Mouse (Mus musculus) limb, embryonic 15.5 days (tissue): ENCODE measurements around the gene Ch25h. TPM values are rescaled to one million over a fixed set of nuclear protein-coding genes. Genes with fewer than 3 reads are reported as not detected.

Experiments
- ATAC-seq: fragments of 200-750 bp; cut with Nextera tagmentation; 2 replicates; pipeline ENCODE4 v1.8.0; 2017; ENCODE audit warnings: low read depth, moderate TSS enrichment; ENCODE audit not compliant: insufficient number of reproducible peaks, low FRiP score, low TSS enrichment
- H3K27ac ChIP-seq: fragments of 300-500 bp; sonication (generic); 2 replicates; pipeline ENCODE4 v1.5.1; 2015; ENCODE audit warnings: moderate library complexity, mild to moderate bottlenecking, inconsistent platforms
- H3K27me3 ChIP-seq: fragments of 300-500 bp; sonication (generic); 2 replicates; pipeline ENCODE4 v1.6.1; 2015; ENCODE audit warnings: inconsistent platforms
- H3K36me3 ChIP-seq: fragments of 300-500 bp; sonication (generic); 2 replicates; pipeline ENCODE4 v1.6.1; 2015; ENCODE audit warnings: inconsistent platforms
- H3K4me1 ChIP-seq: fragments of 300-500 bp; sonication (generic); 2 replicates; pipeline ENCODE4 v1.6.1; 2015; ENCODE audit warnings: inconsistent platforms
- H3K4me2 ChIP-seq: fragments of 300-500 bp; sonication (generic); 2 replicates; pipeline ENCODE4 v1.6.1; 2015; ENCODE audit warnings: mild to moderate bottlenecking, inconsistent platforms
- H3K4me3 ChIP-seq: fragments of 300-500 bp; sonication (generic); 2 replicates; pipeline ENCODE4 v1.5.1; 2015; ENCODE audit warnings: mild to moderate bottlenecking, inconsistent platforms
- H3K9ac ChIP-seq: fragments of 300-500 bp; sonication (generic); 2 replicates; pipeline ENCODE4 v1.6.1; 2015; ENCODE audit warnings: inconsistent platforms
- H3K9me3 ChIP-seq: fragments of 300-500 bp; sonication (generic); 2 replicates; pipeline ENCODE4 v1.6.1; 2016; ENCODE audit warnings: inconsistent platforms
- WGBS: fragments of 180-500 bp; shearing (Covaris S2); methylation state at CpG from one replicate; pipeline ENCODE4 v1.1.7; 2015; 5-methylcytosine and 5-hydroxymethylcytosine counted together
- polyA plus RNA-seq: library from polyadenylated mRNA; unstranded; fragments of >200 nt; fragmentation: Nextera tagmentation; extraction: Ambion mirVana; gene quantifications from 2 replicates; pipeline ENCODE4 v1.2.1, GENCODE M21; 2015

Ch25h gene
- 19.4 and 22.5 TPM in 2 replicates for polyA plus RNA-seq

- Histone ChIP-seq H3K27me3 (peaks cover 24% of the 10 kb centered on the region), H3K36me3 (no peaks in the 10 kb centered on the region), H3K9me3 (no peaks in the 10 kb centered on the region), H3K4me2 (peak within 1 kb of the TSS; percentile 87), H3K9ac (peak within 1 kb of the TSS; percentile 18), H3K27ac (peak within 1 kb of the TSS; percentile 54), H3K4me3 (peak within 1 kb of the TSS; percentile 53), H3K4me1 (peaks cover 14% of the 10 kb centered on the region)
- ATAC-seq = peak; percentile 77; the same call in 1 of the 2 replicates
- 2% methylated on average over 35 of the region's 35 CpGs for WGBS
These were observed at the start of gene Ch25h for GRCm38 (mm10) chr19:34474991-34475971. TSS of gene Ch25h (minus strand) at chr19:34475164.

- Histone ChIP-seq H3K9me3 (no peaks in the 10 kb centered on the region), H3K9ac (no peak overlapping the region), H3K27me3 (no peaks in the 10 kb centered on the region), H3K27ac (no peak overlapping the region), H3K4me1 (peaks cover 16% of the 10 kb centered on the region), H3K36me3 (no peaks in the 10 kb centered on the region), H3K4me2 (no peak overlapping the region), H3K4me3 (no peak overlapping the region)
- 38% methylated on average over 9 of the region's 9 CpGs for WGBS
- no peak for ATAC-seq
These were observed 49.7 kb upstream of the Ch25h start for GRCm38 (mm10) chr19:34524646-34525045.

- Histone ChIP-seq H3K36me3 (0 out of 2 replicates have a peak, but pooled peaks cover 5% of the 10 kb centered on the region), H3K4me3 (no peak overlapping the region), H3K9me3 (no peaks in the 10 kb centered on the region), H3K9ac (no peak overlapping the region), H3K27me3 (no peaks in the 10 kb centered on the region), H3K27ac (no peak overlapping the region), H3K4me2 (no peak overlapping the region), H3K4me1 (peaks cover 16% of the 10 kb centered on the region)
- ATAC-seq = no peak
- 83% methylated on average over 12 of the region's 12 CpGs for WGBS
These were observed 48.3 kb upstream of the Ch25h start for GRCm38 (mm10) chr19:34523106-34523725.

- H3K9ac ChIP-seq = no peak overlapping the region
- H3K4me3 ChIP-seq = no peak overlapping the region
- H3K9me3 ChIP-seq = no peaks in the 10 kb centered on the region
- ATAC-seq = no peak
- H3K4me1 ChIP-seq = peaks cover 14% of the 10 kb centered on the region
- 0 out of 2 replicates have a peak, but pooled peaks cover 5% of the 10 kb centered on the region for H3K36me3 ChIP-seq
- H3K27ac ChIP-seq = no peak overlapping the region
- H3K27me3 ChIP-seq = no peaks in the 10 kb centered on the region
- no peak overlapping the region for H3K4me2 ChIP-seq
- WGBS = 83% methylated on average over 1 of the region's 1 CpGs
These were observed 47.0 kb upstream of the Ch25h start for GRCm38 (mm10) chr19:34521978-34522377.

GRCm38 (mm10) chr19:34521361-34521760 lies 46.4 kb upstream of the Ch25h start:
- H3K9ac ChIP-seq = no peak overlapping the region
- peaks cover 13% of the 10 kb centered on the region for H3K4me1 ChIP-seq
- no peaks in the 10 kb centered on the region for H3K27me3 ChIP-seq
- 0 out of 2 replicates have a peak, but pooled peaks cover 5% of the 10 kb centered on the region for H3K36me3 ChIP-seq
- no peaks in the 10 kb centered on the region for H3K9me3 ChIP-seq
- no peak overlapping the region for H3K4me3 ChIP-seq
- WGBS = 67% methylated on average over 2 of the region's 2 CpGs
- no peak for ATAC-seq
- H3K27ac ChIP-seq = no peak overlapping the region
- no peak overlapping the region for H3K4me2 ChIP-seq

GRCm38 (mm10) chr19:34520051-34520450 lies 45.1 kb upstream of the Ch25h start:
- no peaks in the 10 kb centered on the region for H3K9me3 ChIP-seq
- 0 out of 2 replicates have a peak, but pooled peaks cover 5% of the 10 kb centered on the region for H3K36me3 ChIP-seq
- no peak overlapping the region for H3K4me2 ChIP-seq
- no peak overlapping the region for H3K27ac ChIP-seq
- 78% methylated on average over 4 of the region's 4 CpGs for WGBS
- no peak overlapping the region for H3K4me3 ChIP-seq
- no peak overlapping the region for H3K9ac ChIP-seq
- ATAC-seq = no peak
- H3K4me1 ChIP-seq = peaks cover 6% of the 10 kb centered on the region; the same call in 1 of the 2 replicates
- no peaks in the 10 kb centered on the region for H3K27me3 ChIP-seq

- WGBS = 89% methylated on average over 3 of the region's 3 CpGs
- no peak for ATAC-seq
- no peak overlapping the region for H3K9ac ChIP-seq
- no peaks in the 10 kb centered on the region for H3K27me3 ChIP-seq
- H3K9me3 ChIP-seq = no peaks in the 10 kb centered on the region
- 0 out of 2 replicates have a peak, but pooled peaks cover 3% of the 10 kb centered on the region for H3K4me1 ChIP-seq
- H3K4me2 ChIP-seq = no peak overlapping the region
- no peak overlapping the region for H3K27ac ChIP-seq
- H3K36me3 ChIP-seq = 0 out of 2 replicates have a peak, but pooled peaks cover 5% of the 10 kb centered on the region
- no peak overlapping the region for H3K4me3 ChIP-seq
These were observed 44.7 kb upstream of the Ch25h start for GRCm38 (mm10) chr19:34519646-34520045.

GRCm38 (mm10) chr19:34518786-34519185 lies 43.8 kb upstream of the Ch25h start:
- Histone ChIP-seq H3K27ac (no peak overlapping the region), H3K4me1 (no peaks in the 10 kb centered on the region), H3K4me3 (no peak overlapping the region), H3K27me3 (no peaks in the 10 kb centered on the region), H3K36me3 (0 out of 2 replicates have a peak, but pooled peaks cover 5% of the 10 kb centered on the region), H3K9me3 (no peaks in the 10 kb centered on the region), H3K4me2 (no peak overlapping the region), H3K9ac (no peak overlapping the region)
- ATAC-seq = no peak
- 53% methylated on average over 3 of the region's 3 CpGs for WGBS

- Histone ChIP-seq H3K9ac (no peak overlapping the region), H3K4me3 (no peak overlapping the region), H3K27me3 (no peaks in the 10 kb centered on the region), H3K4me2 (no peak overlapping the region), H3K27ac (no peak overlapping the region), H3K36me3 (0 out of 2 replicates have a peak, but pooled peaks cover 5% of the 10 kb centered on the region), H3K4me1 (no peaks in the 10 kb centered on the region), H3K9me3 (no peaks in the 10 kb centered on the region)
- ATAC-seq = no peak
- WGBS = 89% methylated on average over 13 of the region's 13 CpGs
These were observed 43.0 kb upstream of the Ch25h start for GRCm38 (mm10) chr19:34517812-34518594.

- Histone ChIP-seq H3K4me2 (no peak overlapping the region), H3K9me3 (no peaks in the 10 kb centered on the region), H3K27me3 (no peaks in the 10 kb centered on the region), H3K36me3 (0 out of 2 replicates have a peak, but pooled peaks cover 5% of the 10 kb centered on the region), H3K4me1 (no peaks in the 10 kb centered on the region), H3K4me3 (no peak overlapping the region), H3K9ac (no peak overlapping the region), H3K27ac (no peak overlapping the region)
- 90% methylated on average over 3 of the region's 3 CpGs for WGBS
- ATAC-seq = no peak
These were observed 42.2 kb upstream of the Ch25h start for GRCm38 (mm10) chr19:34517197-34517596.

- H3K4me1 ChIP-seq = no peaks in the 10 kb centered on the region; the same call in 1 of the 2 replicates
- H3K9me3 ChIP-seq = no peaks in the 10 kb centered on the region
- H3K27me3 ChIP-seq = no peaks in the 10 kb centered on the region
- H3K36me3 ChIP-seq = 0 out of 2 replicates have a peak, but pooled peaks cover 5% of the 10 kb centered on the region
- no peak overlapping the region for H3K27ac ChIP-seq
- H3K4me3 ChIP-seq = no peak overlapping the region
- WGBS = 84% methylated on average over 2 of the region's 2 CpGs
- no peak overlapping the region for H3K9ac ChIP-seq
- ATAC-seq = no peak
- no peak overlapping the region for H3K4me2 ChIP-seq
These were observed 41.4 kb upstream of the Ch25h start for GRCm38 (mm10) chr19:34516346-34516745.
